Mouse (Mus musculus) bone marrow, adult 2 months (tissue): ENCODE measurements around the gene Sec61a2.

Source experiments
- CTCF ChIP-seq: fragments of 200-500 bp; IDR thresholded peaks from 2 replicates; pipeline ENCODE4 v1.5.1; 2011; ENCODE audit warnings: low read length, control low read depth; ENCODE audit not compliant: control insufficient read depth, insufficient read depth
- POLR2A ChIP-seq: fragments of 200-500 bp; IDR thresholded peaks from 2 replicates; pipeline ENCODE4 v1.6.1; 2011; ENCODE audit warnings: low read depth, mild to moderate bottlenecking, control low read depth, low read length, borderline replicate concordance; ENCODE audit not compliant: control insufficient read depth

- no peak for TF ChIP-seq CTCF
- no peak for TF ChIP-seq POLR2A
Measured at GRCm38 (mm10) chr2:5888865-5889264, 6.4 kb downstream of the Sec61a2 start.
